Mouse (Mus musculus) lung, postnatal 0 days (tissue): ENCODE data around the gene Slf2.

Experiments
- CTCF ChIP-seq: IDR thresholded peaks from 2 replicates; pipeline ENCODE4 v1.5.1; 2016; ENCODE audit warnings: antibody characterized with exemption, mild to moderate bottlenecking
- EP300 ChIP-seq: IDR thresholded peaks from 2 replicates; pipeline ENCODE4 v1.6.1; 2016; ENCODE audit warnings: antibody characterized with exemption, mild to moderate bottlenecking, control low read depth

DNA sequence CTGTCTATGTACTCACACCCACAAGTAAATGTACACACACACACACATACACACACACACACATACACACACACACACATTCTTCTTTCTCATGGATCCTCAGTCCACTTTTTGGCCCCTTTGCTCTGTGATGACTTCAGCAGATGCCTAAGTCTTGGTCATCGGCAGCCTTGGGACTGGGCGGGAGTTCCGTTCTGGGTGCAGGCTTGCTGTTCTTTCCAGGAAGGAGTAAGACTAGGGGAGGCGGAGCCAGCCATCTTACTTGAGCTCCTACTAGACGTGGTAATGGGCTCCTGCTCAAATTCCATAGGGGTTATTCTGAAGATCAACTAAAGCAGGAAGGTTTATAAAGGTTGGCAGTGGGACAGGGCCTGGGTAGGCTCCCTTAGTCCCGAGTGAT, 89.4 kb downstream of the Slf2 start:
- TF ChIP-seq EP300 = no peak
- no peak for TF ChIP-seq CTCF
